Mouse (Mus musculus): Measurements from ENCODE around the gene Trim26.

Gene Trim26

GRCm38 (mm10) chr17:36897552-36898205, 60.7 kb downstream of the Trim26 start, which contains the start of gene Trim31:
Gene Trim31 (plus strand): TSS chr17:36898118.
- no peak for DNase-seq (ENCODE audit: extremely low read depth, low read depth, low spot score)

DNA sequence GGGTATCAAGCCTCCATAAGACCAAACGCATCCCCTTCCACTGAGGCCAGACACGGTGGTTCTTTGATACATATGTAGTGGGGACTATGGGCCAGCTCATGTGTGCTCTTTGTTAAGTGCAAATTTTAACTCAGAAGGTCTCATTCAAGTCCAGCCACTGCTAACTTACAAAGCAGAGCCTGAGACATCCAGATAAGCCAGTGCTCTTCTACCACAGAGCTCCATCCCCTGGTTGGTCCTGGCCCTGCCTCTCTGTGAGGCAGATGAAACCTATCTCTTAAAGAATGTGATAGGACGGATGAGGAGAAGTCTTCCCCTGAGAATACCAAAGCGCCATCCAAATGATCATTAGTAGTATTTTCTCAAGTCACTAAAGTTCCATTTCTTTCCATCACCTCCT, 62.4 kb downstream of the Trim26 start:
- DNase-seq (ENCODE audit: extremely low read depth, low read depth, low spot score), result no peak

DNA sequence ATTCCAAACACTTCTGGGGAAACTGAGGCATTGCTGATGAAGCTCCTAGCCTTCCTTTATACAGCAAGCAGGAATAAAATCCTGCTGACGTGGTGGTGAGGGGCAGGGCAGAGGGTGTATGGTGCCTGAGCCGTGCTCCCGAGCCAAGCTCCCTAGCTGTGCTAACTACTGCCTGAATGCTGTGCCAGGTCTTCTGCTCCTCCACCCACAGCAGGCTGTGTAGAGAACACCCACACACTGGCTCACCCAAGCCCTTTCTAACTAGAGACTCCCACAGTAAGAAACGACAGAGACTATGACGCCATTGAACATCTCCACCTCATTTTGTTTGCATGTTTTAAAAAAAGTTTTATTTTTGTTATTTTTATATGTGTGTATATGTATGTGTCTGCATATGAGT, 63.1 kb downstream of the Trim26 start:
- DNase-seq (ENCODE audit: extremely low read depth, low read depth, low spot score), result no peak

DNA sequence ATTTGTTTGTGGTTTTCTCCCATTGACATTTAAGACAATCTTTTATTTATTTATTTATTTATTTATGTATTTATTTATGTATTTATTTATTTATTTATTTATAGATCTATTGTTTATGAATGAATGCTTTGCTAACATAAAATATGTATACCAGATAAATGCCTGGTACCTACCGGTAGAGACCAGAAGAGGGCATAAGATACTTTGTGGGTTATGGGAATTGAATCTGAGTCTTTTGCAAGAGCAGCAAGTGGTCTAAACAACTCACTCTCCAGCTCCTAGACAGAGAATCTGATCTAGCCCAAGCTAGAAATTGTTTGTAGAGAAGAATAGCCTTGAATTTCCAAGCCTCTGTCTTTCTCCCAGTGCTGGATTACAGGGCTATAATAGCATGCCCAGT, 63.8 kb downstream of the Trim26 start:
- no peak for DNase-seq (ENCODE audit: extremely low read depth, low read depth, low spot score)

GRCm38 (mm10) chr17:36903651-36904050, 66.7 kb downstream of the Trim26 start:
- no peak for DNase-seq (ENCODE audit: extremely low read depth, low read depth, low spot score)

- DNase-seq (ENCODE audit: extremely low read depth, low read depth, low spot score), result no peak
Measured at GRCm38 (mm10) chr17:36908235-36908634, 71.3 kb downstream of the Trim26 start.

All from fat pad, adult 2 months (tissue).